Mouse (Mus musculus): ENCODE measurements at regions not wholly inside any gene's neighbourhood (a gene's known extent, or its start where the extent isn't known, plus 50 kb on each side); places are given as distances from the start of the nearest gene placed in this dataset.

GRCm38 (mm10) chr16:86159021-86159815 is 257.6 kb upstream of the Adamts5 start:
- WGBS: 83% methylated on average over 4 of the region's 4 CpGs
- no peaks in the 10 kb centered on the region for H3K27me3 ChIP-seq (ENCODE audit: control insufficient read depth, insufficient read depth, low read length)
- no peak for TF ChIP-seq POLR2A (IDR thresholded peaks at IDR 0.05; ENCODE audit: extremely low read depth, insufficient read depth, low read length)
- no peak for TF ChIP-seq CTCF (IDR thresholded peaks at IDR 0.05; ENCODE audit: low read depth, low read length)

DNA sequence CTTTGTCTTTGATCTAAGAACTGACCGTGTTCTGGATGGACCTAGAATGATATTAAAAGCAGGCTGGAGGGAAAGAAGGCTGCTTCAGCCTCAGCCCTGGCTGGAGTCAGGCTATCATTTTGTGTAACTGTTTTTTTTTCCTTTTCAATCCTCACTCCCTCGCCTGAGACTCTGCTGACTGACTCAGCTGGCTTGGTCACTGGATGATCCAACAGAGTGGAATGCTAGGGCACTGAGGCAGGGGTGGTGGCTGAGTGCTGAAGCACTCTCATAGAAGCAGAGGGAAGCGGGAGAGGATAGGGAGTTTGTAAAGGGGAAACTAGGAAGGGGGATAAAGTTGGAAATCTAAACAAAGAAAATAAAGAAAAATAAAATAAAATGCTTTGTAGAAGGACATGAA is 236.5 kb upstream of the Adamts5 start:
- no peaks in the 10 kb centered on the region for H3K79me2 ChIP-seq (ENCODE audit: control insufficient read depth, insufficient read depth, low read length)
- no peak overlapping the region for H3K27ac ChIP-seq (replicated peaks; ENCODE audit: insufficient read depth, low read depth, low read length)
- DNase-seq (ENCODE audit: extremely low read depth, low read depth, low spot score): no peak
- no peaks in the 10 kb centered on the region for H3K4me1 ChIP-seq (ENCODE audit: control insufficient read depth, insufficient read depth, low read length)
- no peak for TF ChIP-seq CTCF (IDR thresholded peaks at IDR 0.05; ENCODE audit: low read depth, low read length)
- TF ChIP-seq POLR2A (IDR thresholded peaks at IDR 0.05; ENCODE audit: extremely low read depth, insufficient read depth, low read length): no peak
- no peaks in the 10 kb centered on the region for H3K27me3 ChIP-seq (ENCODE audit: control insufficient read depth, insufficient read depth, low read length)
- no peak overlapping the region for H3K4me3 ChIP-seq (ENCODE audit: insufficient read depth, low read depth, low read length)
- no peak overlapping the region for H3K9ac ChIP-seq (ENCODE audit: low read depth, low read length)
- 59% methylated on average over 3 of the region's 3 CpGs for WGBS
- H3K36me3 ChIP-seq (ENCODE audit: control insufficient read depth, insufficient read depth, low read length): no peaks in the 10 kb centered on the region

More at GRCm38 (mm10) chr16:86159021-86159815, 257.6 kb upstream of the Adamts5 start:
- DNase-seq (ENCODE audit: extremely low read depth, low read depth, low spot score): no peak
- Histone ChIP-seq H3K79me2 (ENCODE audit: control insufficient read depth, insufficient read depth, low read length) (no peaks in the 10 kb centered on the region), H3K36me3 (ENCODE audit: control insufficient read depth, insufficient read depth, low read length) (no peaks in the 10 kb centered on the region), H3K27ac (replicated peaks; ENCODE audit: insufficient read depth, low read depth, low read length) (no peak overlapping the region), H3K9ac (ENCODE audit: low read depth, low read length) (no peak overlapping the region), H3K4me1 (ENCODE audit: control insufficient read depth, insufficient read depth, low read length) (no peaks in the 10 kb centered on the region), H3K4me3 (ENCODE audit: insufficient read depth, low read depth, low read length) (no peak overlapping the region)

DNA sequence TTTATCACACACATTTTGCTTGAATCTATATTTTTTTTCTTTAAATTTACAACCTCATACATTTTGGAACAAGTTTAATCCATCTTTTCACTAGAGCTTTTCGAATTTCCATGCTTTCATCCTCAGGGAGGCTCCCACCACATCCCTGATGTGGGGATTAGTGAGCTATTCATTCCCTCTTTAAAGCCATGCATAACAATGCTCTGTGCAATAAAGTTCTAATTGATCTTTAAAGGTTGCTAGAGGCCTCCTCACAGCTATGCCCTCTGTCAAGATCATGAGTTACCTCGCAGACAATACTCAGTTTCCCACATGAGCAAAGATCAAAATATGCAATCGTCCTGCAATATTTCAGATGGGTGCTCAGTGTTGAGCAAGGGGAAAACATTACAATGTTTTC is 234.5 kb upstream of the Adamts5 start:
- H3K36me3 ChIP-seq (ENCODE audit: control insufficient read depth, insufficient read depth, low read length): no peaks in the 10 kb centered on the region
- H3K4me1 ChIP-seq (ENCODE audit: control insufficient read depth, insufficient read depth, low read length): no peaks in the 10 kb centered on the region
- WGBS: 59% methylated on average over 3 of the region's 3 CpGs
- H3K4me3 ChIP-seq (ENCODE audit: insufficient read depth, low read depth, low read length): no peak overlapping the region
- TF ChIP-seq POLR2A (IDR thresholded peaks at IDR 0.05; ENCODE audit: extremely low read depth, insufficient read depth, low read length) (no peak), CTCF (IDR thresholded peaks at IDR 0.05; ENCODE audit: low read depth, low read length) (no peak)
- no peaks in the 10 kb centered on the region for H3K27me3 ChIP-seq (ENCODE audit: control insufficient read depth, insufficient read depth, low read length)
- H3K9ac ChIP-seq (ENCODE audit: low read depth, low read length): no peak overlapping the region
- DNase-seq (ENCODE audit: extremely low read depth, low read depth, low spot score): no peak
- H3K27ac ChIP-seq (replicated peaks; ENCODE audit: insufficient read depth, low read depth, low read length): no peak overlapping the region
- no peaks in the 10 kb centered on the region for H3K79me2 ChIP-seq (ENCODE audit: control insufficient read depth, insufficient read depth, low read length)

GRCm38 (mm10) chr16:86127391-86127790 is 225.8 kb upstream of the Adamts5 start:
- TF ChIP-seq CTCF (IDR thresholded peaks at IDR 0.05; ENCODE audit: low read depth, low read length) (no peak), POLR2A (IDR thresholded peaks at IDR 0.05; ENCODE audit: extremely low read depth, insufficient read depth, low read length) (no peak)
- H3K4me1 ChIP-seq (ENCODE audit: control insufficient read depth, insufficient read depth, low read length): no peaks in the 10 kb centered on the region
- no peaks in the 10 kb centered on the region for H3K27me3 ChIP-seq (ENCODE audit: control insufficient read depth, insufficient read depth, low read length)
- H3K36me3 ChIP-seq (ENCODE audit: control insufficient read depth, insufficient read depth, low read length): no peaks in the 10 kb centered on the region
- H3K4me3 ChIP-seq (ENCODE audit: insufficient read depth, low read depth, low read length): no peak overlapping the region
- no peak overlapping the region for H3K9ac ChIP-seq (ENCODE audit: low read depth, low read length)
- no peak overlapping the region for H3K27ac ChIP-seq (replicated peaks; ENCODE audit: insufficient read depth, low read depth, low read length)
- no peak for DNase-seq (ENCODE audit: extremely low read depth, low read depth, low spot score)
- H3K79me2 ChIP-seq (ENCODE audit: control insufficient read depth, insufficient read depth, low read length): no peaks in the 10 kb centered on the region
- 82% methylated on average over 4 of the region's 4 CpGs for WGBS

DNA sequence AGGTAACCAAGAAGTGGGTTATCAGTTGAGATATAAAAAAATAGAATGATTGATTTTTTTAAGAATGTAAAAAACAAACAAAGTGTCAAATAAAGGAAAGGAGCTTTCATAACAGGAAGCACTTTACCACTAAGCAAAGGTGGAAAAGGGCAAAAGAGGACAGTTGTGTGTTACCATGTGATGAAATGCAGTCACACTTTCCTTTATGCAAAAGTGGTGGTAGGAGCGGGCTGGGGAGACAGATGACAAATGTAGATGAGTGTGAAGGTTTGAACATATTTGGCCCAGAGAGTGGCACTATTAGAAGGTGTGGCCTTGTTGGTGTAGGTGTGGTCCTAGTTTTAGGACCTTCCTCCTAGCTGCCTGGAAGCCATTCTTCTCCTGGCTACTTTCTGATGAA is 222.6 kb upstream of the Adamts5 start:
- WGBS: 86% methylated on average over 1 of the region's 1 CpGs
- Histone ChIP-seq H3K4me3 (ENCODE audit: insufficient read depth, low read depth, low read length) (no peak overlapping the region), H3K27me3 (ENCODE audit: control insufficient read depth, insufficient read depth, low read length) (no peaks in the 10 kb centered on the region), H3K79me2 (ENCODE audit: control insufficient read depth, insufficient read depth, low read length) (no peaks in the 10 kb centered on the region), H3K9ac (ENCODE audit: low read depth, low read length) (no peak overlapping the region), H3K27ac (replicated peaks; ENCODE audit: insufficient read depth, low read depth, low read length) (no peak overlapping the region), H3K36me3 (ENCODE audit: control insufficient read depth, insufficient read depth, low read length) (no peaks in the 10 kb centered on the region), H3K4me1 (ENCODE audit: control insufficient read depth, insufficient read depth, low read length) (no peaks in the 10 kb centered on the region)
- no peak for DNase-seq (ENCODE audit: extremely low read depth, low read depth, low spot score)
- TF ChIP-seq POLR2A (IDR thresholded peaks at IDR 0.05; ENCODE audit: extremely low read depth, insufficient read depth, low read length): no peak
- no peak for TF ChIP-seq CTCF (IDR thresholded peaks at IDR 0.05; ENCODE audit: low read depth, low read length)

- Histone ChIP-seq H3K27me3 (ENCODE audit: control insufficient read depth, insufficient read depth, low read length) (no peaks in the 10 kb centered on the region), H3K9ac (ENCODE audit: low read depth, low read length) (no peak overlapping the region), H3K4me1 (ENCODE audit: control insufficient read depth, insufficient read depth, low read length) (no peaks in the 10 kb centered on the region), H3K4me3 (ENCODE audit: insufficient read depth, low read depth, low read length) (no peak overlapping the region), H3K27ac (replicated peaks; ENCODE audit: insufficient read depth, low read depth, low read length) (no peak overlapping the region), H3K79me2 (ENCODE audit: control insufficient read depth, insufficient read depth, low read length) (no peaks in the 10 kb centered on the region), H3K36me3 (ENCODE audit: control insufficient read depth, insufficient read depth, low read length) (no peaks in the 10 kb centered on the region)
- no peak for DNase-seq (ENCODE audit: extremely low read depth, low read depth, low spot score)
- 46% methylated on average over 1 of the region's 1 CpGs for WGBS
- TF ChIP-seq POLR2A (IDR thresholded peaks at IDR 0.05; ENCODE audit: extremely low read depth, insufficient read depth, low read length): no peak
- TF ChIP-seq CTCF (IDR thresholded peaks at IDR 0.05; ENCODE audit: low read depth, low read length): no peak
Observed at GRCm38 (mm10) chr16:86122936-86123335, 221.3 kb upstream of the Adamts5 start.

Measured in liver, adult 2 months (tissue).